Mouse (Mus musculus) liver, embryonic 11.5 days (tissue): ENCODE data around the gene Vmn2r31. TPM values are rescaled to one million over a fixed set of nuclear protein-coding genes. Genes with fewer than 3 reads are reported as not detected.
"Not testable (repeated sequence)": the region's sequence is repeated elsewhere in the genome, so short reads cannot be mapped to it uniquely, and the experiment has no call there.

Source experiments
- ATAC-seq: fragments of 200-750 bp; cut with Nextera tagmentation; replicated peaks from 2 replicates; pipeline ENCODE4 v1.8.0; 2017; ENCODE audit warnings: moderate number of reproducible peaks, mild to moderate bottlenecking, moderate TSS enrichment, moderate library complexity; ENCODE audit not compliant: low FRiP score
- DNase-seq: peaks from one replicate; pipeline ENCODE4 v3.0.0-alpha.2; 2017; ENCODE audit warnings: low spot score
- H3K27ac ChIP-seq: fragments of 300-500 bp; sonication (generic); 2 replicates; pipeline ENCODE4 v1.5.1; 2014; ENCODE audit warnings: mild to moderate bottlenecking, low read depth, low read length, control low read depth
- H3K27me3 ChIP-seq: fragments of 300-500 bp; sonication (generic); replicated peaks from 2 replicates; pipeline ENCODE4 v1.6.1; 2014; ENCODE audit warnings: low read length, mixed read lengths; ENCODE audit not compliant: control insufficient read depth, insufficient read depth
- H3K36me3 ChIP-seq: fragments of 300-500 bp; sonication (generic); 2 replicates; pipeline ENCODE4 v1.6.1; 2014; ENCODE audit warnings: mild to moderate bottlenecking, low read length, moderate library complexity, mixed read lengths; ENCODE audit not compliant: control insufficient read depth, insufficient read depth
- H3K4me1 ChIP-seq: fragments of 300-500 bp; sonication (generic); replicated peaks from 2 replicates; pipeline ENCODE4 v1.6.1; 2014; ENCODE audit warnings: low read length, mixed read lengths; ENCODE audit not compliant: control insufficient read depth, insufficient read depth
- H3K4me2 ChIP-seq: fragments of 300-500 bp; sonication (generic); 2 replicates; pipeline ENCODE4 v1.6.1; 2014; ENCODE audit warnings: mild to moderate bottlenecking, control low read depth, moderate library complexity
- H3K4me3 ChIP-seq: fragments of 300-500 bp; sonication (generic); 2 replicates; pipeline ENCODE4 v1.5.1; 2014; ENCODE audit warnings: low read depth, low read length, control low read depth
- H3K9ac ChIP-seq: fragments of 300-500 bp; sonication (generic); 2 replicates; pipeline ENCODE4 v1.6.1; 2014; ENCODE audit warnings: low read depth, low read length, control low read depth
- H3K9me3 ChIP-seq: fragments of 300-500 bp; sonication (generic); 2 replicates; pipeline ENCODE4 v1.6.1; 2016; ENCODE audit warnings: low read length, inconsistent platforms, mixed read lengths; ENCODE audit not compliant: control insufficient read depth
- WGBS: fragments of 180-500 bp; shearing (Covaris S2); extraction: QIAGEN DNeasy Blood & Tissue Kit; methylation state at CpG from one replicate; pipeline ENCODE4 v1.1.7; 2014; 5-methylcytosine and 5-hydroxymethylcytosine counted together
- polyA plus RNA-seq: library from polyadenylated mRNA; unstranded; fragments of >200 nt; fragmentation: Nextera tagmentation; extraction: Ambion mirVana; gene quantifications from 2 replicates; pipeline ENCODE4 v1.2.1, GENCODE M21; 2014

Gene Vmn2r31
- polyA plus RNA-seq = not detected in 2 replicates

GRCm38 (mm10) chr7:7399603-7400002 lies at the start of gene Vmn2r31:
TSS of gene Vmn2r31 (minus strand) at chr7:7399703.
- H3K36me3 ChIP-seq, H3K9me3 ChIP-seq, H3K4me1 ChIP-seq, H3K4me3 ChIP-seq, ATAC-seq, H3K4me2 ChIP-seq, H3K9ac ChIP-seq, H3K27ac ChIP-seq, H3K27me3 ChIP-seq, DNase-seq: not testable (repeated sequence)

GRCm38 (mm10) chr7:7374431-7374830 lies 25.1 kb downstream of the Vmn2r31 start, which contains the start of gene Gm45783:
TSS of gene Gm45783 (minus strand) at chr7:7374573.
- not testable (repeated sequence) for H3K27ac ChIP-seq, H3K4me2 ChIP-seq, H3K9me3 ChIP-seq, H3K27me3 ChIP-seq, H3K9ac ChIP-seq, H3K4me1 ChIP-seq, H3K36me3 ChIP-seq, H3K4me3 ChIP-seq, DNase-seq, ATAC-seq
- 43% methylated on average over 12 of the region's 12 CpGs for WGBS

- H3K4me1 ChIP-seq = not testable (repeated sequence)
These were observed 62.0 kb downstream of the Vmn2r31 start, which contains the start of gene Vmn2r30 for GRCm38 (mm10) chr7:7337509-7337908. TSS of gene Vmn2r30 (minus strand) at chr7:7337609.

More at GRCm38 (mm10) chr7:7337509-7337908, 62.0 kb downstream of the Vmn2r31 start, which contains the start of gene Vmn2r30:
- H3K9me3 ChIP-seq, DNase-seq, H3K27me3 ChIP-seq, H3K4me3 ChIP-seq, H3K36me3 ChIP-seq, H3K4me2 ChIP-seq, H3K9ac ChIP-seq, H3K27ac ChIP-seq, ATAC-seq: not testable (repeated sequence)
- no CpG with 5 or more reads among the region's 1 CpGs for WGBS

Other genes with a start within 250 kb of the Vmn2r31 start
- 0.93 and 1.3 TPM in 2 replicates for gene Zfp418, start 228.4 kb downstream of the Vmn2r31 start, polyA plus RNA-seq
- gene Zfp772, start 189.7 kb downstream of the Vmn2r31 start, polyA plus RNA-seq = 3.5 and 4.4 TPM in 2 replicates
- 1.4 TPM in 1 of 2 replicates, not detected in the other for gene Vmn2r29, start 152.4 kb downstream of the Vmn2r31 start, polyA plus RNA-seq
- 2.3 and 2.8 TPM in 2 replicates for gene Gm45844, start 121.4 kb downstream of the Vmn2r31 start, polyA plus RNA-seq
- gene Clcn4, start 98.9 kb downstream of the Vmn2r31 start, polyA plus RNA-seq = 24.5 and 25.6 TPM in 2 replicates
- not detected in 2 replicates for gene Vmn2r30, start 62.1 kb downstream of the Vmn2r31 start, polyA plus RNA-seq
- gene Gm45783, start 25.1 kb downstream of the Vmn2r31 start, polyA plus RNA-seq = not detected in 2 replicates
- not detected in 2 replicates for gene Vmn2r32, start 80.3 kb upstream of the Vmn2r31 start, polyA plus RNA-seq
- gene Vmn2r33, start 167.1 kb upstream of the Vmn2r31 start, polyA plus RNA-seq = not detected in 2 replicates